Mouse (Mus musculus) lung, postnatal 0 days (tissue): ENCODE data around the gene Mmd.

Source experiments
- CTCF ChIP-seq: IDR thresholded peaks from 2 replicates; pipeline ENCODE4 v1.5.1; 2016; ENCODE audit warnings: antibody characterized with exemption, mild to moderate bottlenecking
- EP300 ChIP-seq: IDR thresholded peaks from 2 replicates; pipeline ENCODE4 v1.6.1; 2016; ENCODE audit warnings: antibody characterized with exemption, mild to moderate bottlenecking, control low read depth

DNA sequence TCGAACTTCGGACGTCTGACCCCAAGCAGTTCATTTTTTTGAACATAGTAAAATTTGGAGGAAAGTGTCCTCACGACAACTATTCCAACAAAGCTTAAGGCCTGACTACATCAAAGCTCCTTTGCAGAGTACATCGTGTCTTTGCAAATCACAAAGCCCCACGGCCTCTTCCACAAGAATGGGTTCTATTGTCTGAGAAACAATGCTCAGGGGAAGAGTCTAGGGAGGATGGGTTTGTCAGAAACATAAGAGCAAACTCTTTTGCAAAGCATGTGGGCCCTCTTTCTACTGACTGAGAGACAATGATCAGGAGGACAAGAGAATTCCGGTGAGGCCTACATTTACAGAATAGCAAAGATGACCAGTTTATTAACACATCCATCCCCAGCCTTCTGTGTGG is 35.0 kb upstream of the Mmd start:
- TF ChIP-seq CTCF = no peak
- no peak for TF ChIP-seq EP300
